Mouse (Mus musculus): ENCODE measurements at regions not wholly inside any gene's neighbourhood (a gene's known extent, or its start where the extent isn't known, plus 50 kb on each side); places are given as distances from the start of the nearest gene placed in this dataset.

- TF ChIP-seq EP300 (IDR thresholded peaks at IDR 0.05; ENCODE audit: low read depth) (no peak), CTCF (IDR thresholded peaks at IDR 0.05; ENCODE audit: low read depth) (no peak)
These were observed 171.2 kb upstream of the Fer start for GRCm38 (mm10) chr17:63691690-63691968.

Data from liver, postnatal 0 days (tissue).